Mouse (Mus musculus) B cell, adult 2 months (primary cell): ENCODE measurements around the gene Slc8a3.

Experiments used
- DNase-seq, 2 experiments: peaks; one replicate each; pipeline ENCODE4 v3.0.0; 2022

Gene Slc8a3

DNA sequence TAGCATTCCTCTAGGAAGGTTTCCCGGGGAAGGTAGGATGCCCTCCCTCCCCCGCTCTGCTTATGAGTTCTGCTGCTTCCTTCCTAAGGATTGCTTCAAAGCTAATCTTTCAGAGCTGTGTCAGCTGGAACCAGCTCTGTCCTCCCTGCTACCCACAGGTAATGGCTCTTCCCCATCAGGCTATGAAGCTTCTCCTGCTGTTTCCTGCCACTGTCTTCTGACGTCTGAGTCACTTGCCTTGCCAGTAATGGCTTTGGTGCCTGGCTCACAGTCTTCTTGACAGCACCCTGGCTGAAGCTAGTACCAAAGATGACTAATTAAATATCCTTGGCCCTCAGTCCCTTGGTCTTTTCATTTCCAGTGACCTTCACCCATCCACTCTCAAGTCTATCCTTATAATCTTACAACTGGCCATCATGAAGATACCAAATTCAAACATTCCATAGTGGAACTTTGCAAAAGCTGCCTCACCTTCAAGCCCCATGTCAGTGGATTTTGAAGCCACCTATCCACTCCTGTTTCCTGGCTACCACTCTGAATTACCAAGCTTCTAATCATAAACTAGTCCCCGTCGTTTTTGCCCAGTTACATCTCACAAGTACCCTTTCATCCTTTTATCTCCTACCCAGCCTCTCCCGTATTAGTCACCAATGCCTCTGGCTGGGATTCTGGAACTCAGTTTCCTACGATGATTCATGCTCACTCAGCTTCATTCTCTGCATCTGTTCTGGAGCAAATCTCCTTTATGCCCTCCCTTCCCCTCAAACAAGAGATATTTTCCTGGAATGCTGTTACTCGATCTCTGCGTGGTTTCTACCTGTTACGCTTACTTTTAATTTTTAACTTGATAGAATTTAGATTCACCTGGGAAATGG is 97.3 kb downstream of the Slc8a3 start:
- DNase-seq: no peak

DNA sequence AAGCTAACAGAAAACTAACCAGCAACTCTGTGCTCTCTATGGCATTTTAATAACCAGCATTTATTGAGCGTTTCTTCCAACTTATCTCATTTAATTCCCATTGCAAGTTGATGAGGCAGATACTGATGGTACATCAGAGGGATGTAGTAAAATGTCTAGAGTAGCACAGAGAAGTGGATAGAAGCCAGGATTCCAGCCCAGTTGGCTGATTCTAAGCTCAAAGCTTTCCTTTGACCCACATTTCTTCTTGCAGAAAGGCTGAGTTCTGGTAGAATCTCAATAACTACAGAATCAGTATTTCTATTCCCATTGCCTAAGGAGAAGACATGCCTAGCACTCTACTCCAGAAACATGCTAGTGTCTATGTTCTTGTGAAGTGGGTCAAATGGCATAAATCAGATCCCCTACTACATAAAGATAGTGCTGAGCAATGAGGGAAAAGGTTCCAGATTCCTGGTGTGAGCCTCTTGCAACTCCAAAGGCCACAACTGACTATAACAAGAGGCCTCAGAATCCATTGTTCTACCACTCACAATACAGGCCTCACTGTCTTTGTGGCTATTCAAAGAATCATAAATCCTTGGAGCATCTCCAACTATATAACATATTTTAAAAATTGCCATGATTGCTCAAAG is 99.1 kb downstream of the Slc8a3 start:
- no peak for DNase-seq

DNA sequence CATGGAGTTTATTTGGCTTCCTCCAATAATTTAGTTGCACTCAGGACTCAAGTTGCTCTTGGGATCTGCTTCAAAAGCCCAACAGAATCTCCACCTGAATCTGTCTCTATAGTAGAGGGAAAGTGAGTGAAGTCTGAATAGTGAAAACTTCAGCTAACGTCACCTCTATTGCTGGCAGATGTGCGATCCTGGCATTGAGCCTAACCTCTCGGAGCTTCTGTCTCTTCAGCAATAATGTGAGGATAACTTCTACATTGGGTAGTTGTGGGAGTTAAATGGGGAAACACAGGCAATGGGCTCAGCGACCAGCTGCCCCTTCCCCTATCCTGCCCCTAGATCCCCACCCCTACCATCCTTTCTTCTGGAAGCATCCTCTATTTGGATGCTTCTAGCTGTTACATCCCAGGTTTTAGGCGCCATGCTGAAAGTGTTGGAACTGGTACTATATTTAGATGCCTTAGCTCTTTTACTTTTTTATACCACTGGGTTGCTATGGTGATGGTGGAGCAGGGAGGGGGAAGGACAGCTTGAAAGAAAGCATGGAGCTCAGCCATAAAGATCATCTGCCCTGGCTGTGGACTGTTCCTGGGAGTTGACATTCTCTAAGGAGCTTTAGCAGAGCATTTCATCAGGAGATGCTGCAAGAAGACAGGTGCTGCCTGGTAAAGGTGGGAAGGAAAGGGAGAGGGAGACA is 105.1 kb downstream of the Slc8a3 start:
- DNase-seq: no peak

DNA sequence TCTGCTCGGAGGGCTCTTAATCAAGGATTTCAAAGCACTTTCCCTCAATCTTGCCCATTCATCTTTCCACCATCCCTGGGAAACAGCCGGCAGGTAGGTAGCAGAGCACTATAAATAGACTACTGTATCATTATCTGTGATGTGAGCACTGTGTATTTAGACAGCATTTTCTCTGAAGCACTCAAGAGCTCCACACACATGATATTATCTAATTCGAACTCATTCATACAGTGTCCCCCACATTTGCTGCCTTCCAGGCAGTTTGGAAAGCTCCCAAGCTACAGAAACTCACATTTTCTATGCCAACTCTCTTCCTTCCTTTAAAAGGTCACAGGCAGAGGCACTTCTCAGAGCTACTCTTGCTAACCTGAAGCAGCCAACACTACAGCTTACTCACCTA is 106.4 kb downstream of the Slc8a3 start:
- no peak for DNase-seq

DNA sequence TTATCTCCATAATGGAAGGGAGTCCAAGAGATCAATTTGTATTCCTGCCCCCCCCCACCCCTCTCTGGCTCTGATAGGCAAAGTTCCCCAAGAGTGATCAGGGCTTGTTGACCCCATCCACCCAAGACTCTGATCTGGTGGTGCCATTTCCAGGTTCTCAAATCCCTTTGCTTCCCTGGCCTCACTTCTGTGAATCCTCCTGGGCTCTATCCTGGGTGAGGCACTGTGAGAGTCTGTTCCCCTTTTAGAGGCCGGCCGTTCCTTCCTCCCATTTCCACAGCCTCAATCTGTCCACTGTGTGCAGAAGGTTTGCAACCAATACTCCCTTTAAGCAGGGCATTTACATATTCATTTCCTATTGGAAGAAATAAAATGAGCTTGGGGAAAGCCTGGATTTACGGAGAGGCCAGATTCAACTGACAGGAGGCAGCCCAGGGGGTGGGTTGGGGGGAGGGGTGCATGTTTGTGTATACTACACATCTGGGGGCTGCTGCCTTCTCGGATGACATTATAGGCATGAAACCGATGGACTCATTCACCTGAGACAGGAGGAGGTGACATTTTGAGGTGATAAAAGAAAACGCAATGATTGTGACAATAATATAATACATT is 106.9 kb downstream of the Slc8a3 start:
- DNase-seq: no peak

DNA sequence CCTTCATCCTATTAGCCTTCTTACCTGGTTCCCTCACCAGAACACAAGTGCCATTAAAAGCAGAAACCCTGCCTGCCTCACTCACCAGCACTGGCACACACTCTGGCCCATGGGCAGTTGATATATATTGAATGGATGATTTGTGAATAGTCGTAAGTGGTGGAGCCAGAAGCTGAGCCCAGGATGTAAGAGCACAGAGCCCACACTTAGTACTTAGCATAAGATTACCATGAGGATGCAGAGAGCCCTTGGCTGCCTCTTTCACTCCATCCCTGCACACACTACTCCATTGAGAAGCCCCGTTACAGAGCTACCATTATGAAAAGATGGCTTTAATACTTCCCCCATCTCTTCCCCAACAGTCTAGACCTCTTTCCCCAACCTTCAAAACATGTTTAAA is 108.1 kb downstream of the Slc8a3 start:
- DNase-seq: no peak

DNA sequence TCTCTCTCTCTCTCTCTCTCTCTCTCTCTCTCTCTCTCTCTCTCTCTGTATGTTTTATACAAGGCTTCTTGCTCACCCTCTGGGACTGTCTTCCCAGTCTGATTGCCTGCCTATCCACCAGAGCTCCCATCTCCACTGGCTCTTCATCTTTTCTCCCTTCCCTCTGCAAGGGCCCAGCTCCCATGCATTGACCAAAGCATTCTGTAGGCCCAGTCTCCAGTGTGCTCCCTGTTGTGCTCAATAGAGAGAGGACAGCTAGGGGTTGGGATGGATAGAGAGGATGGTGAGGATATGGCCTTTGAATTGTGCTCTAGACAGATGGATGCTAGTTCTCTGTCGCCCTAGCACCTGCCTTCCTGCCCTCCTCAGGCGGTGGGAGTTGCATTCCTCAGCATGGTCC is 109.7 kb downstream of the Slc8a3 start:
- no peak for DNase-seq

DNA sequence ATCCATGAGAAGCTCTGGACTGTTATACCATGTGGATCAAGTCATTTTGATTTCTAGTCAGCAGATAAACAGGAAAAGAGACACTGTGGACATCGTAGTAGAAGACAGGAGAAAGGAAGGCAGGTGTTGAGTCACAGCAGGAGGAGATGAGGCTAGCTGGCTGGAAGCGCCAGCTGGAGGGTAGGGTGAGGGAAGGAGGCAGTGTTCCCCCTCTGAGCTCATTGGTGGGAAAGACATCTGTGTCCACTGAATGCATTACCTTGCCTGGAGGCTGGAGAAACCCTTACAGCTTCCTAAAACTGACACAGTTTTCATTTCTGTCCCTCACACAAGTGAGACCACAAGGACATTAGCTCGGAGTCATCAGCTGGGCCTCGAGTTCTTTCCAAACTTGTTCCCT is 113.6 kb downstream of the Slc8a3 start:
- DNase-seq: no peak

DNA sequence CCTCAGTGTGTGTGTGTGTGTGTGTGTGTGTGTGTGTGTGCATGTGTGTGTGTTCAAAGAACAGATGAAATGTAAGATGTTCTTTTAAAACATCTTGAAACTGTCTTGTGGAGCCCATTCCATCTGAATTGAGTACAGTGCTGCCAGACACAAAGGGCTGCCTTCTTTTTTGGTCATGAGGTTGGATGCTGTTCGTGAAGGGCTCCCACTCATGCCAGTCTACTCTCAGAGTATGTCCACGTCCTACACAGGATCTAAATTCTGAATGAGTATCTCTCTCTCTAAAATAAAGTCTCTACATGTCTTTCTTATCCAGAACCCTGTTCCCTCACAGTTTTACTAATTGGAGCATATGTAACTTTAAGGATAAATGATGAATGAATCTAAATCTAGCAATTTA is 124.4 kb downstream of the Slc8a3 start:
- DNase-seq: no peak

DNA sequence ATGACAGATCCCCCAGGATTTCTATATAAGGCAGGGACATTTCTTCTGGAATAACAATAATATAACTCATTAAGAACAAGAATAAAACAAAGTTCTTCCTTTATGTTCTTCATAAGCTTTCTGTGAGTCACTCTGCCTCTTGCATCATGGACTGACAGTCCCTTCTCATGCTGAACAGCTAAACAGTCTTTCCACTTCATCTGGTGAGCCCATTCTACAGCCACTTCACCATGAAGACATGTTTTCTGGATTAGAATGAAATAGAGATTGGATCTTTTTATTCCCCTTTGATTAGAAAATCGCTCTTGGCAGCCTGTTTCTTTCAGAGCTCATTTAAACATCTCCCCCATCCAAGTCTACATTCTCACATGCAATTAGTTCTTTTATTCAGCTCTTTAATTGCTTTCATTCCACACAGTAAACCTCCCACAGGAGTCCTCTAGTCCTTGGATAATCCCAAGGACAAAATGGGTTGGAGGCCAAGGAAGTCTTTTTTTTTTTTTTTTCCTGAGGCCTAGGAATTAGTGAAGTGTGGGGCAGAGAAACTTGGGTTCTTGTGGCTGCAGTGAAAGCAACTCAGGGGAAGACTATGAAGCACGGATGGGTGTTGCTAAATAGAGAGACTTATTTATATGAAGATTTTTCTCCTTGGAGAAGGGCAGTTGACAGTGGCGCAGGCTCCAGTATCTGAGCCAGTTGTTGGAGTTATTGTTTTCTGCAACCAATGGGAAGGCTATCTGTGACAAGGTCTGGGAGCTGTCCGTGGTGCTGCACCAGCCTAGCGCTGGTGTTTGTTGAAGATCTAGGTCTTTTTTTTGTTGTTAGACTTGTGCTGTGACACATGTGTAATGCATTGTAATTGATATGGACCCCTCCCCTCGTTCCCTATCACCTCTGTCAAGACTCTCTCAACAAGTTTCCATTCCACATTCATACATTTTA is 127.1 kb downstream of the Slc8a3 start:
- DNase-seq: peak in 1 of 2 experiments; percentile 6

DNA sequence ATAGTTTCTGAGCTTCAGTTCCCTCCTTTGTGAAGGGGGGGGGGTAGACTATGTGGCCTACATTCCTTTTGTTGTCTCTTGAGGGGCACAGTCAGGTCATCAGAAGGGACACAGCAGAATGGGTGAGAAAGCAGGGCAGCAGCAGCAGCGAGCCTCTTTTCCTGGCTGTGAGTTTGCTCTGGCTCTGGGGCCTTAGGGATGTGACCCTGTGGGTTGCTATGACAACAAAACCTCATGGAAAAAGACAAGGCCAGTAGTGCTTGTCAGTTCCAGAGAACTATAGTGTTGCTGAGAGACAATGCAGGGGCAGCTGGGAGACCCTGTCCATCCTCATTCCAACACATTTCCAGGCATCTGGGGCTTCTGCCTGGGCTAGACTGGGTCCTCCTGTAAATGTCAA is 129.8 kb downstream of the Slc8a3 start:
- DNase-seq: no peak

DNA sequence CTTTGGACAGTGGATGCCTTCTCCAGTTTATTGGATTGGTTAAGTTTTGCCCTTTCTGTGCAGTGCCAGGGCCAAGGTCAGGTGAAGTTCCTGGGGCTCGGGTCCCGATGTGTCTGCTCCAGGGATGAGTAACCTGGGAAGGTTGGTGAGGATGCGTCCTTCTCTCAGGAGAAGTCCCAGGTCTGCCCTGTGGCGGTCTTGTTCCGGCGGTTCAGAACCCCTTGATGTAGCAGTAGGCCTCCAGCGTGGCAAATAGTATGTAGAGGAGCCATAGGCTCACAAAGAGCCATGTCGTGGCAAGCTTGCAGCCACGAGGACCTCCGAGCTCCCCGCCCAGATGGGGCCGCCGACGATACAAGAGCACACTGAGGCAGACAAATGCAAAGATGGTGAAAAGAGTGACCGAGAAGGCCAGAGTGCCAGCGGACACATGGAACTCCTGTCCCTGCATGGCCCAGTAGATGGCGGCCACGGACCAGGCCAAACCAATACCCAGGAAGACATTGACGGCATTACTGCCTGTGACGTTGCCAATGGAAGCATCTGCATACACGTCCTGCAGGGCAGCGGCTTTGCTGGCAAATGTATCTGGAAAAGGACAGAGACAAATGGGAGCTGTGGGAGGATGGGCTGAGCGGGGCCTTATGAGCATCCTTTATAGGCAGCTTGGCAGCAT is 133.6 kb downstream of the Slc8a3 start:
- DNase-seq: no peak

DNA sequence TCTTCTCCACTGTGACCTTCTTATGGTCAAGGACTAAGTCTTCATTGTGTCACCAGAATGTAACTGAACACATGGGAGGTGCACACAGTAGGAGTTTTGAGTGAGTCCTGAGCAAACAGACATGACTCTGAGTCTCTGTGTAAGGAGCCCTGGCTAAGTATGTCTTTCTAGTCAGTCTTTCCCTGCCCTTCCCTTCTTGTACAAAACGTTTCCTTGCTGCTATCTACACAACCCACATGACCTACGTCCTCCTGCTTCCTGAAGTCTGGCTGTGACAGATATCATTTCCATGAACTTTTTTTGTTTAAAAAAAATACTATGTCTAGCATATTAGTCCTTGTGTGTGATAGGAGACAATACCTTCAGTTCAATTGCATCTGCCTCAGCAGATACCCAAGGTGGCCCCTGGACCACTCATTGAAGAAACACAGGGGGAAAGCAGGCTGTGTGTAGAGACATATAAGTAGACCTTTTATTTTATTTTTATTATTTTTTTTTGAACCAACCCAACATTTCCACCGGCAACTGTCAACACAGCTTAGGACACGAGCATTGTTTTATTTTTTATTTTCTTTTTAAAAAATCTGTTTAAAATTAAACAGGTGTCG is 135.4 kb downstream of the Slc8a3 start:
- DNase-seq: no peak

DNA sequence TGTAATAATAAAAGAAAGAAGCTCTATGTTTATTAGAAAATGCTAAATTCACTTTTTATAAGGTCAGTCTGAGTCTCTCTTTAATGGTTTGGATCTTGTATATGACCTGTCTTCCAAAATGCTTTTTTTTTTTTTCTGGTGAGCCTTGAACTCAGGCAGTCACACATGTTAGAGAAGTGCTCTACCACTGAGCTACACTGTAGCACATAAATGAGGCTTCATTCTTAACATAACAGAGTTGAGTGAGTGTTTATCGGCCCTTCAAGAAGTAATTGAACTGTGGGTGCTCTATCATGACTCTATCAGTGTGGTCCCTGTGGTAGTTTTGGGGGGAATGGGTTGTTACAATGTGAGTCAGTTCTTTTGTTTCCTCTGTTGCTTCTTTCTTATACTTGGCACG is 139.0 kb downstream of the Slc8a3 start:
- no peak for DNase-seq

DNA sequence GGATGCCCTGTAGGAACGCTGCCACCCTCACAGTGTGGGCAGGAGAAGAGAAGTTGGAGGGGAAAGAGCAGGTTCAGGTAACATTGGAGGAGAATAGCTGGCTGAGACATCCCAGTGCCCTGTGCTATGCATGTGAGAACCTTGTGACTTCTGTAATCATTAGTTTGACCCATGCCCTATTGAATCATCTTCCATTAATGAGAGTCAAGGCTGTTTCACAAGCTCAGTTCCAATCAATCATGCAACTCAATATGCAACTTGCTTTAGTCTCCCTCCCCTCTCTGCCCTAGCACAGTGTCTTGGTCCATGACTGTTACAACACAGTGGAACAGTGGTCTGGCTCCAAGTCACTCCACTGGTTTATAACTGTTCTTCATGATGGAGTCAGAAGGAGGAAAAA is 143.3 kb downstream of the Slc8a3 start:
- no peak for DNase-seq

DNA sequence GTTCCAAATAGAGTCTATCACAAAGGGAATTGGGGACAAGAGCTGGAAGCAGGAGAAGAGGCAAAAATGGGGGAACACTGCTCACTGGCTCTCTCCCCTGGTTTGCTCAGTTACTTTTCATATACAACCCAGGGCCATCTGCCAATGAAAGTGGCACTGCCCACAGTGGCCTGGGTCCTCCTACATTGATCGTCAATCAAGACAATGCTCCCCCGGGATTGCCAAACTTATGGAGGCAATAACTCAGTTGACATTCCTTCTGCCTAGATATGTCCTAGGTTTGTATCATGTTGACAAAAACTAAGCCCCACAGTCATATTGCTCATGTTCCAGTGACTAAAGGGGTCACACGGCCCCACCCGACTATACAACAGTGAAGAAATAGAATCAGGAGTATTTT is 144.0 kb downstream of the Slc8a3 start:
- no peak for DNase-seq

DNA sequence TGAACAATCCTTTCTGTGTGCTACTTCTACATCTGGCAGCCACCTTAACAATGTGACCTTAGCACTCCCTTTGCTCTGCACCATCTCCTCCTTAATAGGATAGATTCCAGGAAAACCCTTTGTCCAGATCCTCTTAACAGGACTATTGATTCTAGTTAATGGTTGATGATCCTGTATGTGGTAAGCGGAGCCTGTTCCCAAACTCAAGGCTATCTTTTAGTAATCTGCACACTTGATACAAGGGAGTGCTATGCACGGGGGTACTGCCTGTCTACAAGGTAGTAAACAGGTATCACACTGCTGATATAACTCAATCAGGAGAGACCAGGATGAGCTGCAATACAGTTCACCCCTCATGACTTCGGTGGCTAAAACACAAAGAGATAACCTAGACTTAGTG is 144.6 kb downstream of the Slc8a3 start:
- DNase-seq: no peak

DNA sequence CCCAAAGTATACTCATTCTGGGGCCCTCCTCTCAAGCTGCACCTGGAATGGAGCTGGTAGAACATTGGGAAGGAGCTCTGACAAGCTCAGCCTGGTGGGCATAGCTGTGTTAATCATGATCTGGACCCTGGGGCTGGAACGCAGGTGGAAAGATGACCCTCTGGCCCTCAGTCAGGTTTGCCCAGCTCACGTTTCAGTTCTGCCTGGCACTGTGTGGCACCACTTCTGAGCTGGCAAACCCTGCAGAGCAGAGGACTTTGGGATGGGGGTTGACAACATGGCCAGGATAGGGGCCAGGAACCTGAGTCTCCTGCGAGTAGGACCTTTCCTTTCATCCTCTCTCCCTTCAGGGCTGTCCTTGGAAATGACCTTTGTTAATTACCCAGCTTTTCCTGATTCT is 146.3 kb downstream of the Slc8a3 start:
- no peak for DNase-seq

DNA sequence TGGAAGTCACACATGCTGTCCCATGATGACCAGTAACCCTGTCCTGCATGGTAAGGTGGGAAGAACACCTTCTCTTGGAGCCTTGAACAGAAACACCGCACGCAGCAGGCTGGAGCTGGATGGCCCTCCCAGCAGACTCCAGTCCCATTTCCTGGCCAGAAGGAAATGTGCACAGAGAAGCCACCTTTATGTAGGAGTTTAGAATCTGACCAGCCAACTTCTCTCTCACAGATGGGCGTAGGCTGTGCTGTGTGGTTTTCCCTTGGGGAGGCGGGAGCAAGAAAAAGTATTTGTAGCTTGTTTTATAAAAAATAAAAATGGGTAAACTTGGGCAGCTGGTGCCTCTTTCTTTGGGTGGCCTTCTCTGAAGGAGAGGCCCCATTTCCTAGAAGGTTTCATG is 146.9 kb downstream of the Slc8a3 start:
- no peak for DNase-seq

DNA sequence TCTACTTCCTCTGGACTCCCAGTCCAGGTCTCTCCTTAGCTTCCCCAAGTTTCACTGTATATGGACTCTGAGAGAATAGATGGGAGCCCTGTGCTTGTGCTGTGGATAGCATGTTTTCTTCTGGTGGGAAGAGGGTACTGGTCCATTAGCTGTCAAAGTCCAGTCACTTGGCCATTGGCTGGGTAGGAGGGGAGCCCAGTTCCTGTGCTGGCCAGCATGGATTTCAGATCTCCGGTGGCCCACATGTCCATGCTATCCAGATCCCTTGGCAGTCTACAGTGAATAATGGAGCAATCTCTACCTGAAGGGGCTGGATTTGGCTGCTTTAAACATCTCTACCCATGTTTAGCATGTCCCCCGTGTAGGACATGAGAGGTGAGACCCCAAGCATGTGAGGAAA is 148.0 kb downstream of the Slc8a3 start:
- DNase-seq: no peak

DNA sequence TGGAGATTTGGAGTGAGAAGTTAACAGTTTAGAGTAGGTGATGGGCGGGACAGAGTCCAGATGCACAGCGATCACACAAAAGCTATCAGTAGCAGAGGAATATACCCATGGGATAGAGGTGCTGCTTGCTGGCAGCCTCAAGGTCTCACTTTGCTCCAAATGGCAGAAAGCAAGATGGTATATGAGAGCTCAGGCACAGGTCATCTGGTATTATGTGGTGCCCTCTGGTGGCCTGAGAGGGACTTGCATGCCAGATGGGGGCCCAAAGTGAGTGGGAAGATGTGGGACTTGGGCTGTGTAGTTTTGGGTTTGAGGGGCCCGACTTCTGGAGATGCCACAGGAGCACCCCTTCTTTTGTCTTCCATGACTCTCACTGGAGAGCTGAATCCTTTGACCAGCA is 150.9 kb downstream of the Slc8a3 start:
- DNase-seq: peak; percentile 72 to 73
